Mouse (Mus musculus) forebrain, postnatal 0 days (tissue): Measurements from ENCODE around the gene Exoc4. TPM values are rescaled to one million over a fixed set of nuclear protein-coding genes. Genes with fewer than 3 reads are reported as not detected.

ENCODE experiments used
- ATAC-seq: fragments of 200-750 bp; cut with Nextera tagmentation; 2 replicates; pipeline ENCODE4 v1.8.0; 2017; ENCODE audit warnings: mild to moderate bottlenecking, moderate library complexity
- DNase-seq: peaks from one replicate; pipeline ENCODE4 v3.0.0-alpha.2; 2015
- H3K27ac ChIP-seq: fragments of 300-500 bp; sonication (generic); 2 replicates; pipeline ENCODE4 v1.5.1; 2014; ENCODE audit warnings: low read depth, mild to moderate bottlenecking, antibody characterized with exemption, low read length, moderate library complexity, mixed read lengths
- H3K27me3 ChIP-seq: fragments of 300-500 bp; sonication (generic); 2 replicates; pipeline ENCODE4 v1.6.1; 2014; ENCODE audit warnings: mild to moderate bottlenecking, low read length, mixed read lengths; ENCODE audit not compliant: insufficient read depth
- H3K36me3 ChIP-seq: fragments of 300-500 bp; sonication (generic); 2 replicates; pipeline ENCODE4 v1.6.1; 2014; ENCODE audit warnings: mild to moderate bottlenecking, moderate library complexity; ENCODE audit not compliant: insufficient read depth
- H3K4me1 ChIP-seq: fragments of 300-500 bp; sonication (generic); 2 replicates; pipeline ENCODE4 v1.6.1; 2014; ENCODE audit warnings: antibody characterized with exemption; ENCODE audit not compliant: insufficient read depth
- H3K4me2 ChIP-seq: fragments of 300-500 bp; sonication (generic); 2 replicates; pipeline ENCODE4 v1.6.1; 2014; ENCODE audit warnings: low read depth, mild to moderate bottlenecking, moderate library complexity
- H3K4me3 ChIP-seq: fragments of 300-500 bp; sonication (generic); 2 replicates; pipeline ENCODE4 v1.5.1; 2014; ENCODE audit warnings: low read depth, low read length, mixed read lengths
- H3K9ac ChIP-seq: fragments of 300-500 bp; sonication (generic); 2 replicates; pipeline ENCODE4 v1.6.1; 2014; ENCODE audit warnings: mild to moderate bottlenecking
- H3K9me3 ChIP-seq: fragments of 300-500 bp; sonication (generic); 2 replicates; pipeline ENCODE4 v1.6.1; 2016; ENCODE audit warnings: low read length
- CTCF ChIP-seq: sonication (generic); IDR thresholded peaks from 2 replicates; pipeline ENCODE4 v1.5.1; 2016; ENCODE audit warnings: antibody characterized with exemption, control low read depth, low read depth
- WGBS: fragments of 180-500 bp; shearing (Covaris S2); extraction: QIAGEN DNeasy Blood & Tissue Kit; methylation state at CpG from one replicate; pipeline ENCODE4 v1.1.7; 2014; 5-methylcytosine and 5-hydroxymethylcytosine counted together
- polyA plus RNA-seq: library from polyadenylated mRNA; unstranded; fragments of >200 nt; fragmentation: Nextera tagmentation; extraction: Ambion mirVana; gene quantifications from 2 replicates; pipeline ENCODE4 v1.2.1, GENCODE M21; 2015
- total RNA-seq: library from RNA; depleted of rRNA; stranded (reverse); fragments of >200 nt; gene quantifications from 2 replicates; pipeline ENCODE4 v1.2.3, GENCODE M21; 2014

The Exoc4 gene
- total and polyA plus RNA-seq, 2 experiments from 2014 or later, result 29.0 to 90.9 TPM

DNA sequence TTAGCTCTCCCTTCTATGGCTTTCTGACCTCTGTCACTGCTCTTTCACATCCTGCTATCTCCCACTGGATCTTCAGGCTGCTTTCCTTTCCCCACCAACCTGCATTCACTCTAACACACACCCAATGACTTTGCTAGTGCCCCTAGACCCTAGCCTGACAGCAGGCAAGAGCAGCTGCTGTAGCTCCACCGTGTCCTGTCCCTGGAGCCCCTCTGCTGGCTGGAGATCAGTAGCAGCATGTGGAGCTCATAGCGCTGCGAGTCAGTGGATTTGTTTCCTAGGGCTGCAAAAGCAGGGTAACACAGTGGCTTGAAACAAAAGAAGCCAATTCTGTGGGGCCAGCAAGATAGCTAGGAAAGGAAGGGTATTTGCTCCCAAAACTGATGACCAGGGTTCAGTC lies 515.1 kb downstream of the Exoc4 start:
- no peak overlapping the region for H3K4me3 ChIP-seq
- 36% methylated on average over 3 of the region's 3 CpGs for WGBS
- no peaks in the 10 kb centered on the region for H3K4me1 ChIP-seq
- no peaks in the 10 kb centered on the region for H3K36me3 ChIP-seq
- H3K4me2 ChIP-seq, result no peak overlapping the region
- H3K27me3 ChIP-seq, result no peaks in the 10 kb centered on the region
- ATAC-seq (peak; percentile 71), DNase-seq (no peak)
- H3K9me3 ChIP-seq, result no peaks in the 10 kb centered on the region
- no peak overlapping the region for H3K27ac ChIP-seq
- TF ChIP-seq CTCF, result no peak
- no peak overlapping the region for H3K9ac ChIP-seq

DNA sequence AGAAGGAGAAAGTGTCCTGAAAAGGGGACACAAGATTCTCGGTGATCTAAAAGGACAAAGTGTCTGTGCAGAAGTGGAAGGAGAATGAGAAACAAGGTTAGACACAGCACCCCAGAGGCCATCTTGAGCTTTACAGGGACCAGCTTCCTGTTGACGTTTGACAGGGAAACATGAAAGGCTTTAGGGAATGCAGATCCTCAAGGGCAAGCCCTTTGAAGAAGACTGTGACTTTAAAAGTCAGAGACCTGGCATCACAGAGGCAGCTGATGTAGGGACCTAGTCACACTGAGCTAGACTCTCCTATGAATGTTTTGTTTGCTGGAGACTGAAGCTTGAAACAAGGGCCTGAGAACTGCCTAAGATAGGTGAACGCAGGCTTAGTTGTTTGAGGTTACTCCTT lies 520.4 kb downstream of the Exoc4 start:
- no peak overlapping the region for H3K4me2 ChIP-seq
- no peak for TF ChIP-seq CTCF
- H3K27ac ChIP-seq, result no peak overlapping the region
- H3K27me3 ChIP-seq, result no peaks in the 10 kb centered on the region
- no peak for ATAC-seq
- no peaks in the 10 kb centered on the region for H3K9me3 ChIP-seq
- no peak overlapping the region for H3K4me3 ChIP-seq
- H3K36me3 ChIP-seq, result no peaks in the 10 kb centered on the region
- DNase-seq, result no peak
- 78% methylated on average over 3 of the region's 3 CpGs for WGBS
- no peak overlapping the region for H3K9ac ChIP-seq
- H3K4me1 ChIP-seq, result no peaks in the 10 kb centered on the region

DNA sequence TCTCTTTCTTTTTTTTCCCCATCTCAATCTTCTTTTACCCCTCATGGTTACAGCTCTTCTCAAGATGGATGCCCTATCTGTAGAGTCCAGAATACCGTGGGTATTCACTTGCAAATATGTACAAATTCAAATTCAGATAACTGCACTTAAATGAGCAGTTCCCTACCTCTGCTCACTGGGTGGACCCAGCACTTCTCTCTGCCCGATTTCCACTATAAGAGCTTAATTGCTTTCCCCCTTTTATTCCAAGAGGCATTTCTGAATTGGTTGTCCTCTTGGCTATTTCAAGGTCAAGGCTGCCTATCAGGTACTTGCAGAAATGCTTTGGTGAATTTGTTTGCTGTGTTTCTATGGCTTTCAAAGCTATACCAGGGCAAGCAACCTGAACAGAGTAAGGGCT lies 521.1 kb downstream of the Exoc4 start:
- H3K4me1 ChIP-seq, result no peaks in the 10 kb centered on the region
- H3K4me2 ChIP-seq, result no peak overlapping the region
- no peak overlapping the region for H3K4me3 ChIP-seq
- ATAC-seq, result no peak
- H3K9ac ChIP-seq, result no peak overlapping the region
- H3K27me3 ChIP-seq, result no peaks in the 10 kb centered on the region
- no peaks in the 10 kb centered on the region for H3K9me3 ChIP-seq
- 31% methylated on average over 2 of the region's 2 CpGs for WGBS
- H3K27ac ChIP-seq, result no peak overlapping the region
- no peak for TF ChIP-seq CTCF
- DNase-seq, result no peak
- H3K36me3 ChIP-seq, result no peaks in the 10 kb centered on the region

DNA sequence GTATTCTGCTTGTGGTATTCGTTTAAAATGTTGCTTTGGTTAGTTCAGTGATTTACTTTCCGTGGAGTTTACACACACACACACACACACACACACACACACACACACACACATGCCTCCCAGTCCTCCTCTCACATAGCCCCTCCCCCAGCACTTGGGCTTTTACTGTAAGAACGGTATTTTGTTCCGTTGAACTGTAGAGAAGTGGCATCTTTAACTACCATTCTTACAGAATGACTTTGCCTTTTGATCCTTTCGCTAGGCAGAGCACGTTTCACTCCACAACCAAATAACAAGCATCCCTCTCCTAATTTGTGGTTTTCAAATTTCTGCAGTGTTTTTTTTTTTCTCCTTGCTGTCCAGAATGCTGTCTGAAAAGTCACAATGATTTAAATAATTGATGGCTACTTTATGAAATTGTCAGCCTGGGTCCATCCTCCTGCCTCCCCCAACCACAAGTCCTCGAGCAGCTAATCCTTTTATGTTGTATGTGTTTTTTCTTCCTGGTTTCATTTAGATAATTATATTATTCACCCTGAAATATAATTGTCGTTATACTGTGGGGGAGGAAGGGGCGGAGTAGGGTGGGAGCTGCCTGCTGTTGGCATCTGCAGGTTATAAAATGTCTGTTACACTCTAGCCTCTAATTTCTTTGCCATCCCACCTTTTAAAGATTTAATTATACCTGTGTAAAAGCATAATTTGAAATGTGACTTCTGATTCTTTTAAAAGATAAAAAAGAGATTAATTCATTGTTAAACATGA lies 523.8 kb downstream of the Exoc4 start:
- no peaks in the 10 kb centered on the region for H3K4me1 ChIP-seq
- peak overlapping the region; percentile 35; the same call in 1 of the 2 replicates for H3K27ac ChIP-seq
- H3K27me3 ChIP-seq, result no peaks in the 10 kb centered on the region
- no peaks in the 10 kb centered on the region for H3K36me3 ChIP-seq
- TF ChIP-seq CTCF, result no peak
- no peak overlapping the region; the same call in 1 of the 2 replicates for H3K9ac ChIP-seq
- H3K4me2 ChIP-seq, result no peak overlapping the region
- H3K4me3 ChIP-seq, result no peak overlapping the region
- H3K9me3 ChIP-seq, result no peaks in the 10 kb centered on the region
- 32% methylated on average over 9 of the region's 9 CpGs for WGBS
- DNase-seq (no peak), ATAC-seq (peak; percentile 77; the same call in 1 of the 2 replicates)

DNA sequence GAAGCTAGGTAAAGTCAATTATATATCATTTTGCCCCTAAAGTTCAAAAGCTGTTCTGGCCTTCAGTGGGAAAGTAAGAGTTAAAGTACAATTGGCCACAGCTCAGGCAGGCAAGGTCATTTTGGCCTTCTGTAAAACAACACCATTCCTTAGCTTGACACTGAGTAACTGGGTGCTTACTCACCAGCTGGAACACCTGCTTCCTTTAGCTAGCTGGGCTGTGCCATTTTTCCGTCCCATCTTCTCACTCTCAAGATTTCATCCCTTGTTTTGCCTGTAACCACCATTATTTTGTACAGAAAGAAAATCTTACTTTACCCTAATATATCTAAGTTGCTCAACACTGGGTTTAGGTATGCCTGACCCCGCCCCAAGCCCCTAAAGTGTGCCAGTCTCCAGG lies 543.7 kb downstream of the Exoc4 start:
- 90% methylated on average over 2 of the region's 2 CpGs for WGBS
- H3K27ac ChIP-seq, result no peak overlapping the region
- H3K4me3 ChIP-seq, result no peak overlapping the region
- H3K27me3 ChIP-seq, result no peaks in the 10 kb centered on the region
- H3K36me3 ChIP-seq, result no peaks in the 10 kb centered on the region
- H3K4me2 ChIP-seq, result no peak overlapping the region
- no peak overlapping the region for H3K9ac ChIP-seq
- no peaks in the 10 kb centered on the region for H3K9me3 ChIP-seq
- H3K4me1 ChIP-seq, result no peaks in the 10 kb centered on the region
- TF ChIP-seq CTCF, result no peak
- no peak for ATAC-seq
- no peak for DNase-seq

DNA sequence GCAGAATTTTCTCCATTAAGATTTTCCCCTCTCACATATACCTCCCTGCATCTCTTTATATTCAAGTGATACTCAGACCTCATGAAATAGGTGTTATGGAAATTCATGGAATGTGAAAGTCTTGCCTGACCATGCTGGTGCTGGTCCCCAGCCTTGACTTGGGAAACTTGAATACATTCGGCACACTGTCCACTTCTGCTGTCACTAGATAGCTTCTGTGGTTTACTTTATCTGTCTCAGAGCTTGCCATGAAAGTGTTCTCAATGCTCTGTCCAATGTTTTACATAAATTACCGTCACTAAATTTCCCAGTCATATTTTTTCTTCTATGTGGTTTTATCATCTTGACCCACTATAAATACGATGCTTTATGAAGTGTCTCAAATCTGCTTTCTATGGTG lies 552.4 kb downstream of the Exoc4 start:
- no peaks in the 10 kb centered on the region for H3K27me3 ChIP-seq
- WGBS, result 94% methylated on average over 3 of the region's 3 CpGs
- H3K4me2 ChIP-seq, result no peak overlapping the region
- no peak for TF ChIP-seq CTCF
- H3K9me3 ChIP-seq, result no peaks in the 10 kb centered on the region
- DNase-seq, result no peak
- ATAC-seq, result no peak
- H3K4me1 ChIP-seq, result peaks cover 3% of the 10 kb centered on the region; the same call in 1 of the 2 replicates
- H3K36me3 ChIP-seq, result no peaks in the 10 kb centered on the region
- no peak overlapping the region for H3K27ac ChIP-seq
- no peak overlapping the region for H3K4me3 ChIP-seq
- H3K9ac ChIP-seq, result no peak overlapping the region

DNA sequence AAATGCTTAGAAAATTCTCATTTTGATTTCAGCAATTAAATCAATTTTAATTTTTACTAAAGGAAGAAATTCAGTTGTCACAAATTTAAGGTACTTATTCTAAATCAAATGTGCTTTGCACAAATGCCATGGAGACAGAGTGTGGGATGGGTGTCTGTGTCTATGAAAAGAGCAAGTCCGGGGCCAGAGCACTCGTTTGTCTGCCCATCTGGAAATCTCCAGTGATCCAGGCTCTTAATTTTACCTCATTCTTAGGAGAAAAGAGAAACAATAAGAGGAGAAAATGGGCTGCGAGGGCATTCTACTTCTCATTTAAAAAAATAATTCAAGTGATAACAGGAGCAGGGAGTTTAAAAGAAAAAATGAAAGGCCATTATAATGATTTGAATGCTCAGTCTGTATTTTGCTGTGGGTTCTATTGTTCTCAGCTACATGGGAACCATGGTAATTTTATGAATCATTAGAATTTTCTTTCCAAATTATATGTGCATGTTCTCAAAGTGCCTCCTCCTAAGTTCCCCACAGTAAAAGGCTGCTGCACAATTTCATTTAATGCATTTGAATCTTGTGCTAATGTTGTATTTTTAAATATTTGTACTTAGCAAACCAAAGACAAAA lies 554.7 kb downstream of the Exoc4 start:
- Histone ChIP-seq H3K27ac (0 out of 2 replicates have a peak overlapping the region, but pooled peaks have one; percentile 22), H3K4me1 (peaks cover 2% of the 10 kb centered on the region; the same call in 1 of the 2 replicates), H3K27me3 (no peaks in the 10 kb centered on the region), H3K4me2 (no peak overlapping the region), H3K4me3 (no peak overlapping the region), H3K36me3 (no peaks in the 10 kb centered on the region), H3K9me3 (no peaks in the 10 kb centered on the region), H3K9ac (no peak overlapping the region)
- DNase-seq (no peak), ATAC-seq (peak; percentile 71; the same call in 1 of the 2 replicates)
- 14% methylated on average over 3 of the region's 3 CpGs for WGBS
- TF ChIP-seq CTCF, result no peak
